Mouse (Mus musculus): ENCODE measurements at regions not wholly inside any gene's neighbourhood (a gene's known extent, or its start where the extent isn't known, plus 50 kb on each side); places are given as distances from the start of the nearest gene placed in this dataset.
"Not testable (repeated sequence)": the region's sequence is repeated elsewhere in the genome, so short reads cannot be mapped to it uniquely, and the experiment has no call there.

DNA sequence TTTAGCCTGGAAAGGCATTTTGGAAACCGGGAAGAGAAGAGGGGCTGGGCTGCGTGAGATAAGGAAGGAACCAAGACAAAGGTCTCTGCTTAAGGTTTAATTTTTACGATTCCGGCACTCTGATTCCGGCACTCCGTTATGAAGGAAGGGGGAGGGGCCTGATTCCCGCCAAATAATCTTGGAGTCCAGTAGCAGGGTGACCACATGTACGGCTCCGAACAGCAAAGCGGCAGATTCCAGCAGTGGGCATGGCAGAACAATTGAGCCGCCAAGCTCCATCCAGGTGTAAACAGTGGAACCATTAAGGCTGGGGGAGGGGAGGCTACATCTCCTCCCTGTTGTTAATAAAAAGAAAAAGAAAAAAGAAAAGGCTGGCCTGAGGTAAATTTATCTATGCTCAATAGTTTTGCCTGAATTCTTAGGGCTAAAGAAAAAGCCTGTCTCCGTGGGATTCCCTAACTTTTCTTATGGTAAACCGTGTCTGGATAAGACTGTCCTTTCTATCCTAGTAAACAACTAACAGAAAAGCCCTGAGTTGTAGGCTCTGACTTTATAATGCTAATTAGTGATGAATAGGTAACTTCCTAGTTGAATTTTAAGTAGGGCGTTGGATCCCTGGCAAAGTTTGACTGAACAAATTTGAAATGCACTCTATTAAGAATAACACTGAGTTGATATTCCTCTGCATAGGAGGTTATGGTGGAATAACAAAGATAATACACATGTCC lies 57.1 kb upstream of the Tcerg1l start:
- not testable (repeated sequence) for TF ChIP-seq CTCF (IDR thresholded peaks at IDR 0.05; ENCODE audit: control insufficient read depth, insufficient read depth, insufficient read length); MAX (IDR thresholded peaks at IDR 0.05); USF1 (IDR thresholded peaks at IDR 0.05; ENCODE audit: low read depth); MYOG (IDR thresholded peaks at IDR 0.05; ENCODE audit: control insufficient read depth, extremely low read depth, insufficient read length); FOSL1 (IDR thresholded peaks at IDR 0.05; ENCODE audit: insufficient read depth, low read length, poor library complexity, severe bottlenecking); CEBPB (IDR thresholded peaks at IDR 0.05; ENCODE audit: low read depth)

All from C2C12 (cell line).